Mouse (Mus musculus) brain, adult 2 months (tissue): ENCODE data around the gene Gdpd2.

ENCODE experiments used
- DNase-seq: peaks from one replicate; pipeline ENCODE4 v3.0.0; 2011; ENCODE audit warnings: low read depth, low spot score

Gene Gdpd2

GRCm38 (mm10) chrX:100776985-100777654, 47.4 kb downstream of the Gdpd2 start:
- DNase-seq, result peak; percentile 79

GRCm38 (mm10) chrX:100777655-100778234, 48.1 kb downstream of the Gdpd2 start:
- DNase-seq, result no peak

GRCm38 (mm10) chrX:100778397-100778796, 48.7 kb downstream of the Gdpd2 start:
- no peak for DNase-seq
